Mouse (Mus musculus): ENCODE results near the gene Mrfap1.

GRCm38 (mm10) chr5:36810634-36811033, 14.1 kb upstream of the Mrfap1 start:
- no peak for TF ChIP-seq CTCF (IDR thresholded peaks at IDR 0.05; ENCODE audit: insufficient read depth, low read depth, low read length)
- no peak for TF ChIP-seq POLR2A (IDR thresholded peaks at IDR 0.05; ENCODE audit: insufficient read depth, low read depth, low read length)
